Comparison of ENCODE assay signal across 8 mouse cellular contexts in the genomic region with DNA sequence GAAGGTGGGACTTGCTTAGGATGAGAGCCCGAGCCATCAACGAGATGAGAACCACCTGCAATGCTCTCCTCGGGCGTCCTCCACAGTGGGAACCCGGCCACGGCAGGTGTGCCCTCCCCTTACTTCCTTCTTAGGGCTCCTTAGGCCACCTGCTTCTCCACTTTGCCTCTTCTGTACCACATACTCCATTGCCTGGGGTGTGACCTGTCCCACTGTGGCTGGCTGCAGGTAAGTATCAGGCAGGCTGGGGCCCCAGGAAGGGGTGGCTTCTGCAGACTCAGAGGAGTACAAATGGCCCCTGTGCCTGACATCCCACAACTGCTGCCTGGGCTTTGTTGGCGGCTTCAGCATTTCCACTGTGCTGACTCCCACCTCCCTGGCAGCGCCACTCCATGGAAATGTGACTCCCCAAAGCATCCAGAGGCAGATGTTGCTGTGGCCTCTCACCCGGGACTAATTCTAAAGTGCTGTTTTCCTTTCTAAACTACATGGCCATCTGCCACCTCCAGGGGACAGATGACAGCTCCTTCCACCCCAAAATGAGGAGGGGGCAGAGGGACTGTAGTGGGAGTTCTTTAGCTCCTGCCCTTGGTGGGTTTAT. TPM values are rescaled to one million over a fixed set of nuclear protein-coding genes. Genes with fewer than 3 reads are reported as not detected.
A peak's percentile ranks its signal among the peaks of the same experiment; 100 is the strongest.
DNase-seq lines count a peak whose midpoint lies in the region; ATAC-seq and TF ChIP-seq lines count a peak whose summit lies in the region.
"Had no signal": no experiment of that assay in that cellular context is flagged by ENCODE, and none has a peak within 500 bp of the region (broad histone marks: within the 10 kb centered on the region; RNA-seq: fewer than 3 reads in every experiment).

No protein-coding gene starts in this region.

- H3K4me3 ChIP-seq in lung, embryonic 15.5 days: no peak overlapping the region
- H3K4me3 ChIP-seq in lung, adult 2 months (replicated peaks; ENCODE audit: extremely low read depth, low read depth, low read length): no peak overlapping the region
- H3K4me3 ChIP-seq in forebrain, embryonic 14.5 days (ENCODE audit: low read depth, low read length): no peak overlapping the region
- H3K4me3 ChIP-seq in limb, embryonic 12.5 days (replicated peaks): no peak overlapping the region
- H3K4me3 ChIP-seq in stomach, embryonic 14.5 days (ENCODE audit: low read depth, low read length): no peak overlapping the region
- H3K4me3 ChIP-seq: erythroblast, embryonic 14.5 days had no signal

- ATAC-seq in lung, embryonic 15.5 days (ENCODE audit: borderline replicate concordance, extremely low read depth, low FRiP score, low TSS enrichment): peak; percentile 9; the same call in 1 of the 2 replicates
- ATAC-seq in forebrain, embryonic 14.5 days: no peak
- ATAC-seq in limb, embryonic 12.5 days (ENCODE audit: insufficient number of reproducible peaks, insufficient read depth, low FRiP score, low TSS enrichment, low read depth): no peak
- no peak for ATAC-seq in stomach, embryonic 14.5 days (ENCODE audit: insufficient number of reproducible peaks, insufficient read depth, low FRiP score, low read depth)
- ATAC-seq in megakaryocyte progenitor cell, adult 5-6 weeks (replicated peaks; ENCODE audit: poor library complexity): no peak

- no peak for TF ChIP-seq CTCF in lung, adult 2 months (IDR thresholded peaks at IDR 0.05; ENCODE audit: insufficient read depth, low read length)

- peaks cover 17% of the 10 kb centered on the region for H3K36me3 ChIP-seq in lung, embryonic 15.5 days
- H3K36me3 ChIP-seq in forebrain, embryonic 14.5 days (ENCODE audit: control insufficient read depth, insufficient read depth, low read length): peaks cover 12% of the 10 kb centered on the region
- peaks cover 17% of the 10 kb centered on the region for H3K36me3 ChIP-seq in limb, embryonic 12.5 days
- peaks cover 16% of the 10 kb centered on the region; the same call in 1 of the 2 replicates for H3K36me3 ChIP-seq in stomach, embryonic 14.5 days (ENCODE audit: control insufficient read depth, insufficient read depth, low read length)

- WGBS in lung, embryonic 15.5 days: 31% methylated on average over 9 of the region's 9 CpGs
- 39% methylated on average over 9 of the region's 9 CpGs for WGBS in lung, adult 2 months
- 46% methylated on average over 9 of the region's 9 CpGs for WGBS in forebrain, embryonic 14.5 days
- 46% methylated on average over 9 of the region's 9 CpGs for WGBS in limb, embryonic 12.5 days
- 40% methylated on average over 9 of the region's 9 CpGs for WGBS in stomach, embryonic 14.5 days

- peaks cover 99% of the 10 kb centered on the region for H3K4me1 ChIP-seq in lung, embryonic 15.5 days
- H3K4me1 ChIP-seq in lung, adult 2 months (ENCODE audit: control insufficient read depth, insufficient read depth, low read length): peaks cover 68% of the 10 kb centered on the region
- H3K4me1 ChIP-seq in forebrain, embryonic 14.5 days (ENCODE audit: control insufficient read depth, insufficient read depth, low read length): peaks cover 94% of the 10 kb centered on the region
- H3K4me1 ChIP-seq in limb, embryonic 12.5 days (replicated peaks): peaks cover 88% of the 10 kb centered on the region
- H3K4me1 ChIP-seq in stomach, embryonic 14.5 days (ENCODE audit: control insufficient read depth, insufficient read depth, low read length): peaks cover 76% of the 10 kb centered on the region

- H3K9me3 ChIP-seq in lung, embryonic 15.5 days: no peaks in the 10 kb centered on the region
- H3K9me3 ChIP-seq in forebrain, embryonic 14.5 days (replicated peaks; ENCODE audit: control insufficient read depth, low read length): no peaks in the 10 kb centered on the region
- no peaks in the 10 kb centered on the region for H3K9me3 ChIP-seq in limb, embryonic 12.5 days
- H3K9me3 ChIP-seq in stomach, embryonic 14.5 days (ENCODE audit: control insufficient read depth, low read depth, low read length): no peaks in the 10 kb centered on the region

- no peak for TF ChIP-seq POLR2A in lung, adult 2 months (IDR thresholded peaks at IDR 0.05; ENCODE audit: borderline replicate concordance, extremely low read depth, low read depth, low read length)

- peak overlapping the region; percentile 14; the same call in 1 of the 2 replicates for H3K4me2 ChIP-seq in lung, embryonic 15.5 days
- H3K4me2 ChIP-seq in forebrain, embryonic 14.5 days (ENCODE audit: low read length): peak overlapping the region; percentile 45
- peak overlapping the region; percentile 26; the same call in 1 of the 2 replicates for H3K4me2 ChIP-seq in limb, embryonic 12.5 days
- H3K4me2 ChIP-seq in stomach, embryonic 14.5 days (replicated peaks; ENCODE audit: low read depth, low read length): 0 out of 2 replicates have a peak overlapping the region, but pooled peaks have one; percentile 16

- H3K27me3 ChIP-seq in lung, embryonic 15.5 days: no peaks in the 10 kb centered on the region
- no peaks in the 10 kb centered on the region for H3K27me3 ChIP-seq in forebrain, embryonic 14.5 days (replicated peaks; ENCODE audit: control insufficient read depth, insufficient read depth, low read length)
- H3K27me3 ChIP-seq in limb, embryonic 12.5 days: no peaks in the 10 kb centered on the region
- no peaks in the 10 kb centered on the region for H3K27me3 ChIP-seq in stomach, embryonic 14.5 days (ENCODE audit: control insufficient read depth, insufficient read depth, low read length)

- DNase-seq in lung, adult 2 months: no peak
- DNase-seq in forebrain, embryonic 14.5 days (ENCODE audit: low spot score): peak; percentile 68
- DNase-seq in layer of hippocampus, postnatal 14 days (ENCODE audit: low spot score in 2 of 2): no peak

- H3K27ac ChIP-seq in lung, embryonic 15.5 days: peak overlapping the region; percentile 83
- peak overlapping the region; percentile 98 for H3K27ac ChIP-seq in forebrain, embryonic 14.5 days (ENCODE audit: low read depth, low read length)
- peak overlapping the region; percentile 80 for H3K27ac ChIP-seq in limb, embryonic 12.5 days
- H3K27ac ChIP-seq in stomach, embryonic 14.5 days (ENCODE audit: low read length): peak overlapping the region; percentile 66; the same call in 1 of the 2 replicates

- H3K9ac ChIP-seq in lung, embryonic 15.5 days: no peak overlapping the region
- peak overlapping the region; percentile 58; the same call in 1 of the 2 replicates for H3K9ac ChIP-seq in forebrain, embryonic 14.5 days (ENCODE audit: low read length)
- H3K9ac ChIP-seq in limb, embryonic 12.5 days (replicated peaks): no peak overlapping the region; the same call in 1 of the 2 replicates
- H3K9ac ChIP-seq in stomach, embryonic 14.5 days (replicated peaks; ENCODE audit: low read depth, low read length): no peak overlapping the region

RNA-seq across cellular contexts. Expression of gene Notch1, which starts 27.8 kb away (rescaled TPM):
- polyA plus RNA-seq in lung, embryonic 15.5 days (2015; fragmentation: Nextera tagmentation; extraction: Ambion mirVana): 22.1 and 23.9 TPM in 2 replicates
- 108 and 124 TPM in 2 replicates for polyA plus RNA-seq in lung, adult 2 months (2012; rRNA removed)
- polyA plus RNA-seq in forebrain, embryonic 14.5 days (2014; fragmentation: Nextera tagmentation; extraction: Ambion mirVana): 30.3 and 32.3 TPM in 2 replicates
- 13.7 and 14.0 TPM in 2 replicates for polyA plus RNA-seq in limb, embryonic 12.5 days (2016; fragmentation: Nextera tagmentation; extraction: Ambion mirVana)
- 29.5 and 31.7 TPM in 2 replicates for polyA plus RNA-seq in stomach, embryonic 14.5 days (2014; fragmentation: Nextera tagmentation; extraction: Ambion mirVana)
- total RNA-seq in layer of hippocampus, postnatal 14 days (2021): 10 to 100 TPM; 35.4 to 45.2 TPM
- total RNA-seq in megakaryocyte progenitor cell, adult 5-6 weeks (2015): 15.5 and 19.0 TPM in 2 replicates
- 8.8 and 9.3 TPM in 2 replicates for total RNA-seq in megakaryocyte progenitor cell, adult 5-6 weeks (2017)

RNA-seq across cellular contexts. Expression of gene Sec16a, which starts 43.6 kb away (rescaled TPM):
- polyA plus RNA-seq in lung, embryonic 15.5 days (2015; fragmentation: Nextera tagmentation; extraction: Ambion mirVana): 18.2 and 21.3 TPM in 2 replicates
- polyA plus RNA-seq in lung, adult 2 months (2012; rRNA removed): 69.0 and 72.8 TPM in 2 replicates
- polyA plus RNA-seq in forebrain, embryonic 14.5 days (2014; fragmentation: Nextera tagmentation; extraction: Ambion mirVana): 23.4 and 24.6 TPM in 2 replicates
- 25.6 and 33.0 TPM in 2 replicates for polyA plus RNA-seq in limb, embryonic 12.5 days (2016; fragmentation: Nextera tagmentation; extraction: Ambion mirVana)
- 33.4 and 37.7 TPM in 2 replicates for polyA plus RNA-seq in stomach, embryonic 14.5 days (2014; fragmentation: Nextera tagmentation; extraction: Ambion mirVana)
- 10 to 100 TPM; 47.2 to 48.3 TPM for total RNA-seq in layer of hippocampus, postnatal 14 days (2021)
- 33.9 and 48.3 TPM in 2 replicates for total RNA-seq in megakaryocyte progenitor cell, adult 5-6 weeks (2015)
- 23.9 and 29.7 TPM in 2 replicates for total RNA-seq in megakaryocyte progenitor cell, adult 5-6 weeks (2017)
